Mouse (Mus musculus): ENCODE measurements around the gene Wfikkn1. TPM values are rescaled to one million over a fixed set of nuclear protein-coding genes. Genes with fewer than 3 reads are reported as not detected.

Gene Wfikkn1
- total RNA-seq, 2 experiments from 2014 or later = 0.62 to 0.96 TPM

GRCm38 (mm10) chr17:25840519-25840918 is 40.1 kb downstream of the Wfikkn1 start:
- DNase-seq = no peak
- intact Hi-C loops (cut with DNase I) = no loop called here

DNA sequence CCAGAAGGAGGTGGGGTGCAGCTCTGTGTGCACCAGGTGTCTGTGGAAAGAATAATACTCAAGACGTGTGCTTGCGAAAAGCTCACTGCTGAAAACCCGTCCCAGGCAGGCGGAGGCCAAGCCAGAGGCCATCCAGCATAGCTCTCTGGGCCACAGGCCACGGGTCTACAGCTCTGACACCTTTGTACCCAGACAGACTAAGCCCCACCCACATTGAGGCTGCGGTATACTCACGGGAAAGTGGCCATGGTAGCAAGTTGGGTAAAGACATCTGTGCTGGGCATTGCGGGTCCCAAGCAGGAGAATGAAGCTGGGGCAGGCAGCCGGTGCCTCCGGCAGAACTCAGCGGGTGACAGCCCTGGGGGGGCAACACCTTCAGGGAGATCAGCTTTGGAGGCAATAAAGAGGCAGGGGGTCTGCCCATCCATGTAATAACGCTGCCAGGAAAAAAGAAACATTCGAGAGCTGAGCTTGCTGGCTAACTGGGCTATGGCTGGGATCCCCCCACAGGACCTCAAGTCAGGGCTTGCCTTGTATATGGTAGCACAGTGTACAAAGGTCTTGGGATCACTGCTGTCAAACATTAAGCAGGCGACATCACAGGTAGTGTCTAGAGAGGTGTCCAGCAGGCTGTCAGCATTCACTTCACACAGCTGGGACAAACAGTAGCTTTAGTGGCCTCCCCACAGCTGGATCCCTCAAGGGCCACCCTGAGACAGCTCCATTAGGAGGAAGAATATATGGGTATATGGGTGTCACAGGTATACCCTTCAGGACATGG is 41.0 kb downstream of the Wfikkn1 start:
- DNase-seq = no peak
- intact Hi-C loops (cut with DNase I) = no loop called here

- intact Hi-C loops (cut with DNase I) = no loop called here
- no peak for DNase-seq
Measured at GRCm38 (mm10) chr17:25838904-25839303, 41.8 kb downstream of the Wfikkn1 start.

DNA sequence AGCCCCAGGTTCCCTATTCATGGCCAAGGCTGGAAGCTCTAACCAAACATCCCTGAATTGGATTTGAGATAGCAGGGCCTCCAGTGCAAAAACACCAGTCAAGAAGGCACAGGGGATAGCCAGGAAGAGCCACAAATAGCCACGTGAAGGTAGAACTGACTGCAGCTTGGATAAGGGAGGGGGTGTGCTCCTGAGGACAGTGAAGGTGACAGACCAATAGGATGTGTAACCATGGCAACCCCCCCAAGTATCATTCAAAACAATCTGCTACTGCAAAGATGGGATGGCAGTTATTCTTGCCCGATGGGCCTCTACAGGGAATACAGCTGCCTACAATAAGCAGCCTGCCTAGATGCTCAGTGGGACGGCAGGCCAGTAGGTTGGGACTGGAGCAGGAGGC is 43.1 kb downstream of the Wfikkn1 start:
- intact Hi-C loops (cut with DNase I) = no loop called here
- DNase-seq = no peak

DNA sequence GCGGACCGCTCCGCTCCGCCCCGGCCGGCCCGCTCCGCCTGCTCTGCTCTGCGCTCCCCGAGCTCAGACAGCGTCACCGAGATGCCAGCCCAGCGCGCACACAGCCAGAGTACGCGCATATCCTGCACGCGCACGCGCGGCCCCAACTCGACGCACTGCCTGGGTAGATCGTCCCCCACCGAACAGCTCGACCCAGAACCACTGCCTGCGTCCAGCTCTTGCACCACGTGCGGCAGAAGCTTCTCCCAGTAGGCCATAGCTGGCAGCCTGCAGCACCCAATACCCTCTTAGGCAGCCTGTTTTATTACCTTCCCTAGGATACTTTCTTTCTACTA is 43.6 kb downstream of the Wfikkn1 start, which contains the start of gene Rhbdl1:
Gene Rhbdl1 (minus strand): TSS at position 220 of the 335 bp plus-strand sequence.
- DNase-seq = peak; percentile 80 to 84
- intact Hi-C loops (cut with DNase I) = no loop called here

- intact Hi-C loops (cut with DNase I) = no loop called here
Measured at GRCm38 (mm10) chr17:25836397-25837075, 44.1 kb downstream of the Wfikkn1 start.

DNA sequence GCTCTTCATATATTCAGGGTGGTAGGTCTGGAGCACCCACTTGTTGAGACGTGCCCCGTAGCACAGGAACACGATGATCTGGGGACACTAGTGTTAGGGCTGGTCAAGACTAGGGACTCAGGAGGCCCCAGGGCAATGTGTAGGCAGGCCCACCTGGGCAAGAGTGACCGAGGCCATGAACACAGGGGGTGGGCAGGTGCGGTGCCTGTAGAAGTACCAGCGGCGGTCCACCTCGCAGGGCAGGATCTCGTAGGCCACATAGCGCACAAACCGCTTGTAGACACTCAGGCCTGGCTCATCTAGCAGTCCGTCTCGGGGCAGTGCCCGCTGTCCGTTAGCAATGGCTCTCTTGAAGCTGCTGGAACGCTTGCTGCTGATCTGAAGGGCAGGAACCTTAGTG is 44.8 kb downstream of the Wfikkn1 start:
- DNase-seq = no peak
- intact Hi-C loops (cut with DNase I) = no loop called here

More at GRCm38 (mm10) chr17:25836397-25837075, 44.1 kb downstream of the Wfikkn1 start:
- DNase-seq = no peak

GRCm38 (mm10) chr17:25835301-25835700 is 45.4 kb downstream of the Wfikkn1 start:
- no peak for DNase-seq
- intact Hi-C loops (cut with DNase I) = no loop called here

DNA sequence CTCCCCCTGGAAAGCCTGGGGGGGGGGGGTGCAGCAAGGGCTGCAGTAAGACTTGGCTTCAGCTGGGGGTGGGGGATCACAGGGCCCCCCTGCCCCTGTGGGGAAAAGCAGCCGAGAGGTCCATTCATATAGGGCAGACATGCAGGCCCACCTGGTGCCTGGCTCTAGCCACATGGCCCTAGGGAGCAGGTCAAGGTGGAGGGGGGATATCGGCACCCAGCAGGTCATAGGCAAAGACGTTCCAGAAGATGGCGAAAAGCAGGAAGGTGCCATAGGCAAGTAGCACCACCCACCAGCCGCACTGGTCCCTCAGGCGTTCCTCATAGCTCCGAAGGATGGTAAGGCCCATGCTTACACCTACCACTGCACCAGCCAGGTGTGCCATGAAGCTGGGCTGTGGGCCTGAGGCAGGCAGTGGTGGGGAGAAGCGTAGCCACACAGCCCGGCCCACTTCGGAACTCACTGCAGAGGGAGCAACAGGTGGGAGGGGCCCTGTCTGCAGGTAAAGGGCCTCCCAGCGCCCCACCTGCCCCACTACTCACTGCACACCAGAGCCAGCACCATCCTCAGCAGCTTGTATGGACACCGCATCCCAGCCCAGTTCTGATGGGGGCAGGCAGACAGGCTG is 45.9 kb downstream of the Wfikkn1 start:
- no peak for DNase-seq
- intact Hi-C loops (cut with DNase I) = no loop called here

- intact Hi-C loops (cut with DNase I) = no loop called here
- DNase-seq = peak; percentile 56 to 64
Measured at GRCm38 (mm10) chr17:25833961-25834594, 46.6 kb downstream of the Wfikkn1 start.

DNA sequence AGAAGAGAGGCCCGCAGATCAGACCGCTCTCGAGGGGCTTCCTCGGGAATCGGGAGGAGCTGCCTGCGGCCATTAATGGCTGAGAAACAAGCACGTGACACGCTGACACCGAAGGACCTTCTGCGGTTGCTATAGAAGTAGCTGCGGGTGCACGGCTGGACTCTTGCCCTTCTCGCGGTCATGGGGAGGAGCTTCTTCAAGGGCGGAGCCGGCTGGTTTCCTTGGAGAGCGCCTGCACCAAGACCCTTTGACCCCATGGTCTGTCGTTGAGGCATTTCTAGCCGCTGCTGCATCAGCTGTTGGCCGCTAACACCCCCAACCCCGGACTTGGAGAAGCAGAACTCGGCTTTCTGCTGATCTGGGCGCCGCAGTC is 47.4 kb downstream of the Wfikkn1 start, which contains the start of gene Stub1:
Gene Stub1 (minus strand): TSS at position 114 of the 373 bp plus-strand sequence.
- peak; percentile 95 to 96 for DNase-seq
- intact Hi-C loops (cut with DNase I) = no loop called here

DNA sequence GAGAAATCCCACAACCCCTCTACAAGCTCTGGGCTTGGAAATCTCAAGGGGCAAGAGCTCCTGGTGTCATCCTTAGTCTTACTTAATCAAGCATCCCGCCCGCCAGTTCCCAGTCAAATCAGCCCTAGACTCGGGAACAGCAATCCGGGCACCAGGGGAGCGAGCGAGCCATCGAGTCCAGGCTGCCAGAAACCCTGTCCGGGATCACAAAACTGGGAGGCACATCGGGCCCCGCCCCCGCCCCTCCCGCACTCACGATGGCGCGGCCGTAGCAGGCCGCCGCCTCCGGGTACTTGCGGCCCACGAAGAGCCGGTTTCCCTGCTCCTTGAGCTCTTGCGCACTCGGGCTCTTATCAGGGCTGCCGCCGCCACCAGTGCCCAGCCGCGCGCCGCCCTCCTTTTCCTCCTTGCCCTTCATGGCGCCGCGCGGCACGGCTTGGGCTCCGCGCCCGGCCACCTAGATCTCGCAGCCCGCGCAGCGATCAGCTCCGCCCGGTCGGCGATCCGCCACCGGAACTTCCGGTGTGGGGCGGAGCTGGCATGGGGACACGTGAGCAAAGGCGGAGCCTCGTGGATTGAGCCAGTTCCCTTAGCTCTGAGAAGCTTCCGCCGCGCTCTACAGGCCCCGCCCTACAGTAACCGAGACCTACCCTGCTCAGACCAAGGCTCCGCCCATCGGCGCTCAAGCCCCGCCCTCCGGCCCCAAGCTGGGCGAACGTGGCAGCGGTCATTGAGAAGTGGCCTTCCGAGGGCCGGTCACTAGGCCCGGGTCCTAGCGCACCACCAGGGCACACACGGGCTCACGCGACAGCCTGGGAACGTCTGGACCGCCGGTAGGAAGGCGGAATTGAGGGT is 48.0 kb downstream of the Wfikkn1 start:
- intact Hi-C loops (cut with DNase I) = no loop called here
- peak; percentile 100 for DNase-seq

DNA sequence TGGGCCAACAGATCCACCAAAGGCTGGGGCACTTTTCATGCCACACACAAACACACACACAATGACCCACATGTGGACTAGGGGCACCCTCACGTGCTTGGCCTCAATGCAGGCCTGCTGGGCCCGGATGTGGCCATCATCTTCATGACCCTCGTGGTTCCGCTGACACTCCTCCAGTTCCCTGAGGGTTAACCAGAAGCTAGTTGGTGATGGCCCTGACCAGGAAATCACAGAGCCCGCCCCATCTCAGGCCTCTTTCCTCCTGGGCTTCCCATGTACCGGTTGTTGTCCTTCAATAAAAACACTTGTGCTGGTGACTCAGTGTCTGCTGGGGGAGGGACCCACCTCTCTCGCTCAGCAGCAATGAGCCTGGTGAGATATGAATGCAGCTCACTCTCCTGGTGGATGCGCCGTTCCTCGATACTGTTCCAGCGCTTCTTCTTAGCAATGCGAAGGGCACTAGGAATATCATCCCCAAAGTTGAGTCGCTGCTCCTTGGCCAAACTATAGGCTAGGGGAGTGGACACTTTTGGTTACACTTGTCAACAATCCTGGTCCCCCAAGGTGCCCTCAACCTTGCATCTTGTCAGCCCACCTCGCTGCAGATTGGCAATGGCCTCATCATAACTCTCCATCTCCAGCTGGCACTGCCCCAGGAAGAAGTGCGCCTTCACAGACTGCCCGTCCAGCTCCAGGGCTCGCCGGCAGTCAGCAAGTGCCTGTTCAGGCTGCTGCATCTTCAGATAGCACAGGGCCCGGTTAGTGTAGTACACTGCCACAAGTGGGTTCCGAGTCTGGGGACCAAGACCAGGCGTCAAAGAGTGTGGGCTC is 49.0 kb downstream of the Wfikkn1 start:
- intact Hi-C loops (cut with DNase I) = no loop called here

DNA sequence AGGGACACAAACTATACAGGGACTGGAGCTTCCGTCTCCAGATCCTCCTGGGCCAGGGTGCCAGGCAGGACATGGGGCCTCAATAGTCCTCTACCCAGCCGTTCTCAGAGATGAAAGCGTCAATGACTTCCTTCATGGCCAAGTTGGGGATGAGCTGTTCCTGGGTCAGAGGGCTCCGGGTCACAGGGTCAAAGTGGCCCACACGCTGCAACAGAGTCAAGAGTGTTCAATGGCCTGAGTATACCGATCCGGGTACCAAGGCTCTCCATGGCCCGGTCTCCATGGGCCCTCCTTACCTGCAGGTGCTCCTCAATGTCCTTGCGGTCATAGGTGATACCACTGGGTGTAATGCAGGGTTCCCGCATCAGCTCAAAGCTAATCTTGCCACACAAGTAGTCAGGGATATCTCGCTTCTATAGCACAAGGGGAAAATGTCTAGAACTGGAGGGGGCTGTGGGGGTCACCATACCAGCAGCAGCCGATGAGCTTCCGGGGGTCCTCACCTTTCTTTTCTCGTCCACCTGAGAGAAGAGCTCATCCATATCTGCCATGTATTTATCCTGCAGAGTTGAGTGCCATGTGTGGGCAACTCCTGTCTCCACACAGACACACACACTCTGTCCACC is 49.7 kb downstream of the Wfikkn1 start:
- DNase-seq = no peak
- intact Hi-C loops (cut with DNase I) = no loop called here

More for the DNA sequence above, 49.0 kb downstream of the Wfikkn1 start:
- DNase-seq = peak in 1 of 2 experiments; percentile 50

- DNase-seq = no peak
- intact Hi-C loops (cut with DNase I) = no loop called here
Measured at GRCm38 (mm10) chr17:25830200-25830753, 50.4 kb downstream of the Wfikkn1 start.

DNA sequence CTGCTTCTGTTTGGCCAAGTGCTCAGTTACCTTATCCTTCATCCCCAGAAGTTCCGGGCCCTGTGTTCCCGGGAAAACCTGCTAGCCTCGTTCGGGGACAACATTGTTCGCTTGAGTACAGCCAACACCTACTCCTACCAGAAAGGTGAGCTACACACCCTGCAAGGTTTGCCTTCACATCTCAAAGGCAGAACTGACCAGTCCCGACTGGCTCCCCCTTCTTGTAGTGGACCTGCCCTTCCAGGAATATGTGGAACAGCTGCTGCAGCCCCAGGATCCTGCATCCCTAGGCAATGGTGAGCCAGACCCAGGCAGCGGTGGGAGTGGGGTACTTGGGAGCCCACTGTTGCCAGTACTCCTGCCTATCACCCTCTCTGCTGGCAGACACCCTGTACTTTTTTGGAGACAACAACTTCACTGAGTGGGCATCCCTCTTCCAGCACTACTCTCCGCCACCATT is 51.1 kb downstream of the Wfikkn1 start:
- intact Hi-C loops (cut with DNase I) = no loop called here
- no peak for DNase-seq

GRCm38 (mm10) chr17:25828712-25829557 is 51.7 kb downstream of the Wfikkn1 start, which contains the start of gene Jmjd8:
TSS of gene Jmjd8 (plus strand) at chr17:25828867.
- intact Hi-C loops (cut with DNase I) = no loop called here

More at GRCm38 (mm10) chr17:25828712-25829557, 51.7 kb downstream of the Wfikkn1 start, which contains the start of gene Jmjd8:
- peak; percentile 83 to 85 for DNase-seq

Data from heart, postnatal 10 days (tissue).